Mouse (Mus musculus) MEL (cell line): ENCODE data around the gene Cpa4. TPM values are rescaled to one million over a fixed set of nuclear protein-coding genes. Genes with fewer than 3 reads are reported as not detected.

Experiments used
- DNase-seq: peaks from one replicate; pipeline ENCODE4 v3.0.0; 2011; ENCODE audit warnings: low read depth, low spot score
- H3K27ac ChIP-seq: 2 replicates; pipeline ENCODE4 v1.5.1; 2012; ENCODE audit warnings: low read depth, mild to moderate bottlenecking, control low read depth, low read length, moderate library complexity; ENCODE audit not compliant: control insufficient read depth
- H3K27me3 ChIP-seq, 2 experiments: fragments of 150-350 bp in 1 of 2; sonication (generic) in 1 of 2; 2 replicates each; pipeline ENCODE4 v1.6.1; 2012; ENCODE audit warnings: low read length in 2 of 2, mild to moderate bottlenecking in 2 of 2, improper control_type of control experiment in 1 of 2, moderate library complexity in 1 of 2; ENCODE audit not compliant: insufficient read depth in 2 of 2, control insufficient read depth in 1 of 2
- H3K36me3 ChIP-seq, 2 experiments: 2 replicates each; pipeline ENCODE4 v1.6.1; 2012 to 2014; ENCODE audit warnings: low read length in 2 of 2, improper control_type of control experiment in 1 of 2, inconsistent platforms in 1 of 2, mild to moderate bottlenecking in 1 of 2; ENCODE audit not compliant: insufficient read depth in 2 of 2, control insufficient read depth in 1 of 2
- H3K4me1 ChIP-seq, 2 experiments: fragments of 150-350 bp in 1 of 2; sonication (generic) in 1 of 2; 2 replicates each; pipeline ENCODE4 v1.6.1; 2012; ENCODE audit warnings: low read length in 2 of 2, improper control_type of control experiment in 1 of 2, mild to moderate bottlenecking in 1 of 2; ENCODE audit not compliant: insufficient read depth in 2 of 2, control insufficient read depth in 1 of 2
- H3K4me3 ChIP-seq, 2 experiments: fragments of 150-350 bp in 1 of 2; sonication (generic) in 1 of 2; 2 replicates each; pipeline ENCODE4 v1.5.1; 2012; ENCODE audit warnings: low read depth in 2 of 2, low read length in 2 of 2, mild to moderate bottlenecking in 2 of 2, moderate library complexity in 2 of 2, control low read depth in 1 of 2, improper control_type of control experiment in 1 of 2; ENCODE audit not compliant: control insufficient read depth in 1 of 2, insufficient read depth in 1 of 2
- H3K79me2 ChIP-seq: 2 replicates; pipeline ENCODE4 v1.6.1; 2012; ENCODE audit warnings: mild to moderate bottlenecking, low read length, moderate library complexity; ENCODE audit not compliant: control insufficient read depth, poor library complexity, insufficient read depth
- H3K9ac ChIP-seq: 2 replicates; pipeline ENCODE4 v1.6.1; 2012; ENCODE audit warnings: low read depth, mild to moderate bottlenecking, control low read depth, low read length, moderate library complexity; ENCODE audit not compliant: control insufficient read depth, poor library complexity, severe bottlenecking
- H3K9me3 ChIP-seq: fragments of 150-350 bp; sonication (generic); replicated peaks from 2 replicates; pipeline ENCODE4 v1.6.1; 2012; ENCODE audit warnings: mild to moderate bottlenecking, low read length, improper control_type of control experiment, moderate library complexity; ENCODE audit not compliant: insufficient read depth
- BHLHE40 ChIP-seq: IDR thresholded peaks from 2 replicates; pipeline ENCODE4 v1.6.1; 2012; ENCODE audit warnings: low read depth, mild to moderate bottlenecking, inconsistent platforms, low read length, improper control_type of control experiment, borderline replicate concordance
- CTCF ChIP-seq, 3 experiments: IDR thresholded peaks in 2 of 3; conservative IDR thresholded peaks in 1 of 3; 2 replicates each; pipeline ENCODE4 v1.5.1; 2011 to 2012; ENCODE audit warnings: low read length in 3 of 3, low read depth in 2 of 3, mild to moderate bottlenecking in 2 of 3, improper control_type of control experiment in 1 of 3, inconsistent platforms in 1 of 3, mixed read lengths in 1 of 3, moderate library complexity in 1 of 3; ENCODE audit not compliant: control insufficient read depth in 1 of 3, insufficient read depth in 1 of 3, poor library complexity in 1 of 3, severe bottlenecking in 1 of 3
- EP300 ChIP-seq, 2 experiments: IDR thresholded peaks; 2 replicates each; pipeline ENCODE4 v1.6.1; 2011; ENCODE audit warnings: improper control_type of control experiment in 2 of 2, low read length in 2 of 2, low read depth in 1 of 2, mild to moderate bottlenecking in 1 of 2
- ETS1 ChIP-seq: IDR thresholded peaks from 2 replicates; pipeline ENCODE4 v1.6.1; 2012; ENCODE audit warnings: low read depth, mild to moderate bottlenecking, inconsistent platforms, low read length, improper control_type of control experiment, moderate library complexity
- HCFC1 ChIP-seq: IDR thresholded peaks from 2 replicates; pipeline ENCODE4 v1.6.1; 2012; ENCODE audit warnings: low read depth, mild to moderate bottlenecking, inconsistent platforms, low read length, improper control_type of control experiment, moderate library complexity
- MEF2A ChIP-seq: IDR thresholded peaks from 2 replicates; pipeline ENCODE4 v1.6.1; 2014; ENCODE audit warnings: low read depth, mild to moderate bottlenecking, inconsistent platforms, low read length, improper control_type of control experiment; ENCODE audit not compliant: poor library complexity, insufficient replicate concordance, severe bottlenecking; ENCODE audit errors: extremely low read depth
- MXI1 ChIP-seq: IDR thresholded peaks from 2 replicates; pipeline ENCODE4 v1.6.1; 2011; ENCODE audit warnings: mild to moderate bottlenecking, low read depth, low read length, improper control_type of control experiment
- NELFE ChIP-seq: IDR thresholded peaks from 2 replicates; pipeline ENCODE4 v1.6.1; 2011; ENCODE audit warnings: low read depth, low read length, improper control_type of control experiment
- POLR2A ChIP-seq, 2 experiments: IDR thresholded peaks; 2 replicates each; pipeline ENCODE4 v1.6.1; 2011 to 2012; ENCODE audit warnings: low read length in 2 of 2, mild to moderate bottlenecking in 2 of 2, control low read depth in 1 of 2, improper control_type of control experiment in 1 of 2, low read depth in 1 of 2, moderate library complexity in 1 of 2; ENCODE audit not compliant: control insufficient read depth in 1 of 2, insufficient read depth in 1 of 2, poor library complexity in 1 of 2
- RAD21 ChIP-seq: IDR thresholded peaks from 2 replicates; pipeline ENCODE4 v1.6.1; 2011; ENCODE audit warnings: mild to moderate bottlenecking, low read depth, low read length, improper control_type of control experiment
- SMC3 ChIP-seq: IDR thresholded peaks from 2 replicates; pipeline ENCODE4 v1.6.1; 2011; ENCODE audit warnings: low read depth, low read length, improper control_type of control experiment
- TCF12 ChIP-seq: IDR thresholded peaks from 2 replicates; pipeline ENCODE4 v1.6.1; 2014; ENCODE audit warnings: low read depth, mild to moderate bottlenecking, inconsistent platforms, low read length, improper control_type of control experiment, moderate library complexity
- ZKSCAN1 ChIP-seq: IDR thresholded peaks from 2 replicates; pipeline ENCODE4 v1.6.1; 2012; ENCODE audit warnings: low read depth, mild to moderate bottlenecking, inconsistent platforms, low read length, improper control_type of control experiment, moderate library complexity
- ZNF384 ChIP-seq: IDR thresholded peaks from 2 replicates; pipeline ENCODE4 v1.6.1; 2012; ENCODE audit warnings: low read depth, mild to moderate bottlenecking, inconsistent platforms, low read length, improper control_type of control experiment
- polyA plus RNA-seq, 2 experiments: library from polyadenylated mRNA; stranded (reverse) in 1 of 2; unstranded in 1 of 2; fragments of >175 nt in 1 of 2; fragments of >200 nt in 1 of 2; gene quantifications; 2 replicates each; pipeline versions ENCODE4 v1.2.1 to v1.2.4; 2012; ENCODE audit warnings: low replicate concordance in 2 of 2, low read depth in 1 of 2; ENCODE audit not compliant: insufficient read length in 2 of 2, insufficient read depth in 1 of 2, missing spikeins in 1 of 2
- total RNA-seq: library from RNA; depleted of rRNA; stranded (reverse); fragments of 300-350 nt; gene quantifications from 2 replicates; pipeline ENCODE4 v1.2.3, GENCODE M21; 2012

Cpa4 gene
- total and polyA plus RNA-seq, 3 experiments, result not detected

GRCm38 (mm10) chr6:30615741-30616140 lies 47.6 kb downstream of the Cpa4 start:
- Histone ChIP-seq H3K79me2 (no peaks in the 10 kb centered on the region), H3K9me3 (no peaks in the 10 kb centered on the region), H3K27me3 (peaks cover 0 to 2% of the 10 kb centered on the region in 2 experiments; a peak in 1 of 4 replicates), H3K36me3 (0 out of 4 replicates have a peak, but pooled peaks cover 0 to 2% of the 10 kb centered on the region in 2 experiments), H3K9ac (no peak overlapping the region), H3K4me3 (no peak overlapping the region), H3K27ac (no peak overlapping the region), H3K4me1 (peaks cover 0 to 4% of the 10 kb centered on the region in 2 experiments; a peak in 1 of 4 replicates)
- TF ChIP-seq BHLHE40 (no peak), SMC3 (no peak), ETS1 (no peak), RAD21 (no peak), EP300 (IDR thresholded peaks at IDR 0.05; ENCODE audit: low read depth in 1 of 2, low read length in 2 of 2) (no peak), HCFC1 (no peak), NELFE (no peak), ZNF384 (no peak), TCF12 (no peak), CTCF (IDR thresholded peaks at IDR 0.05 in 2 of 3, conservative IDR thresholded peaks at IDR 0.05 in 1 of 3; ENCODE audit: control insufficient read depth in 1 of 3, insufficient read depth in 1 of 3, low read depth in 2 of 3, low read length in 3 of 3, poor library complexity in 1 of 3, severe bottlenecking in 1 of 3) (no peak), ZKSCAN1 (no peak), POLR2A (IDR thresholded peaks at IDR 0.05; ENCODE audit: control insufficient read depth in 1 of 2, insufficient read depth in 1 of 2, low read depth in 1 of 2, low read length in 2 of 2, poor library complexity in 1 of 2) (no peak), MXI1 (no peak)
- DNase-seq, result no peak

GRCm38 (mm10) chr6:30616491-30616941 lies 48.3 kb downstream of the Cpa4 start:
- no peak overlapping the region for H3K27ac ChIP-seq
- TF ChIP-seq MEF2A, result no peak
- TF ChIP-seq EP300 (IDR thresholded peaks at IDR 0.05; ENCODE audit: low read depth in 1 of 2, low read length in 2 of 2), result peak in 1 of 2 experiments; percentile 17; a peak in 1 of 4 replicates
- peaks cover 0 to 2% of the 10 kb centered on the region in 2 experiments; a peak in 1 of 4 replicates for H3K27me3 ChIP-seq
- H3K9me3 ChIP-seq, result no peaks in the 10 kb centered on the region
- H3K4me1 ChIP-seq, result peaks cover 0 to 4% of the 10 kb centered on the region in 2 experiments; a peak in 1 of 4 replicates
- H3K36me3 ChIP-seq, result 0 out of 4 replicates have a peak, but pooled peaks cover 0 to 2% of the 10 kb centered on the region in 2 experiments
- H3K4me3 ChIP-seq, result no peak overlapping the region
- no peak overlapping the region for H3K9ac ChIP-seq
- peak; percentile 56 for DNase-seq
- H3K79me2 ChIP-seq, result no peaks in the 10 kb centered on the region
